Mouse (Mus musculus) E14TG2a.4 (cell line): ENCODE data around the gene Nlk.

ENCODE experiments used
- CTCF ChIP-seq: conservative IDR thresholded peaks from 2 replicates; pipeline ENCODE4 v1.5.1; 2014; ENCODE audit warnings: low read length
- POU5F1 ChIP-seq: IDR thresholded peaks from 2 replicates; pipeline ENCODE4 v1.6.1; 2014; ENCODE audit warnings: low read length, borderline replicate concordance

DNA sequence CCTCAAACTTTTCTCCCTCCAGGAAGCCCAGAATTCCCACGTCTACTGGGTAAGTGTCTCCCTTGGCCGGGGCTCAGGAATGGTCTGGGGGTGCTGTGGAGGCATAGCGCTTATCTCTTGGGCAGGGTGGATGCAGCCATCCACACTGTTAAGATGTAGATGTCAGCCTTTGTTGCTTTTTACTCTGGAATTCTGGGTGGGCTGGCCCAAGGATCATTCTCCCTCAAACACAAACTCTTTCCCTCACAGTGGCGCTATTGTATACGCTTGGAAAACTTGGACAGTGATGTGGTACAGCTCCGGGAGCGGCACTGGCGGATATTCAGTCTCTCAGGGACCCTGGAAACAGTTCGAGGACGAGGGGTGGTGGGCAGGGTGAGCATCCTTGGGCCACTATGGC is 178.2 kb downstream of the Nlk start:
- TF ChIP-seq CTCF (no peak), POU5F1 (no peak)
